Mouse (Mus musculus) thymus, postnatal 36 days (tissue): Measurements from ENCODE around the gene Hacl1.

Experiments used
- DNase-seq, 2 experiments: peaks; one replicate each; pipeline ENCODE4 v3.0.0; 2022; ENCODE audit warnings: mixed read lengths in 2 of 2

Gene Hacl1

GRCm38 (mm10) chr14:31640890-31641505, at the start of gene Hacl1, which contains the start of gene Btd:
TSS of gene Hacl1 (minus strand) at chr14:31641286.
TSS of gene Btd (plus strand) at chr14:31641028.
- DNase-seq = peak; percentile 87 to 91

DNA sequence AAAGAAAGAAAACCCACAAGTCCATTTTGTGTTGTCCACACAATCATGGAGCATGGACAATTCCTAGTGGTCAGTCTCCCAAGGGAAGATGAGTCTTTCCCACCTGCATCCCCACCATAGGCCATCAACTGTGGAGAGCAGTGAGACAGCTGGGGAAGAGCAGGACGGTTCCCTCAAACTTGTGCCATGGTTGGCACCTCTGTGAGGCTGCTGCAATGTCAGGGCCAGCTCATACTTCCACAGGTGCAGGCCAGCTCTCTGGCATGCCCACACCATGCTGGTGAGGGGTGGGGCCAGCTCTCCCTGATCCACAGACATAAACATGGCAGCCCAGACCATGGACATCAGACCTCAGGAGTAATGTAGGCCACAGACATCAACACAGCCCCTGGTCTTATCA, 45.1 kb upstream of the Hacl1 start:
- DNase-seq = peak in 1 of 2 experiments; percentile 19

DNA sequence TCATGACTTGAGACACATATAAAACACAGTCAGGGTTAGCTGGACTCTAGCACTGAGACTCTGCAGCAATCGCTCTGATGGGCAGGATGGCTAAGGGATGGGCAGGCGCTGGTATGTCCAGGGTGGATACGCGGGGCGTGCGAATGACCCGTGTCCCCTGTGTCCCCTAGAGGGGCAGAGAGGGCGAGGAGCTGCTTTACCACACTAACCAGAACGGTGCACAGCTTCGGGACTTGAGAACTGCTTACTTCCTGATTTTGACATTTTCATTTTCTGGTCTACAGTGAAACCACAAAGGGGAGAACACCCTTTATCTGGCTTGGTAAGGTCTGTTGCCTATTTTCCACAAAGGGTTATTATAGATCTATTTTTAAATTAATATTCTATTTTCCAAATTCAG, 44.6 kb upstream of the Hacl1 start:
- peak; percentile 44 to 46 for DNase-seq

DNA sequence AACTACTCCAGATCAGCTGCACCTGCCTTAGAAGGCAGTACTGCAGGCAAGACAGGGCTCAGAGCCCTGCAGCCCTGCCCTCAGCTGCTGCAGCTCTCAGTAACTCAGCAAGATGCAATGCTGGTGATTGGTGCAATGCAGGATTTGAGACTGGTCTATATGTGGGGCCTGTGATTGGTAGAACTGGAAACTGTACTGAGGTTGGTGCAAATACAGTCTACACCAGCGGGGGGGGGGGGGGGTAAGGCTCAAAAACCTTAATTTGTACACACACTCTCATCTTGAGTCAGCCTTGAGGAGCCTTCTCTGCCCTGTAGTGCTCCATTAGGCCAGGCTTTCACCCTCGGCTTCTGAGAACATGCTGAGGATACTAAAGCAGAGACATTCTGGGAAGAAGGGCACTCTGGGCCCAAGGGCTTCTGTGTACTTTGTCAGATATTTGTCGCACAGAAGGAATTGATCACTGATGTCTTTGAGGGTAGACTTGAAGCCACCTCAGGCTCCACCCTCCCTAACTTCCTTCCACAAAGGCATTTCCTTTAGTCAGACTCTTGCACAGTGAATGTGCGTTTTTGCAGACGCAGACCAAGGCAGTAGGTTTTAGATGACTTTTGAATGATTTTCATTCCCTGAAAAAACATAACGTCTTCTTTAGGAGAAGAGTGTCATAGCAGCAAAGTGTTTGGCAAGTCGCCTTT, 43.4 kb upstream of the Hacl1 start:
- no peak for DNase-seq

GRCm38 (mm10) chr14:31683610-31684009, 42.5 kb upstream of the Hacl1 start:
- no peak for DNase-seq

- no peak for DNase-seq
These were observed 41.0 kb upstream of the Hacl1 start for GRCm38 (mm10) chr14:31681931-31682555.

DNA sequence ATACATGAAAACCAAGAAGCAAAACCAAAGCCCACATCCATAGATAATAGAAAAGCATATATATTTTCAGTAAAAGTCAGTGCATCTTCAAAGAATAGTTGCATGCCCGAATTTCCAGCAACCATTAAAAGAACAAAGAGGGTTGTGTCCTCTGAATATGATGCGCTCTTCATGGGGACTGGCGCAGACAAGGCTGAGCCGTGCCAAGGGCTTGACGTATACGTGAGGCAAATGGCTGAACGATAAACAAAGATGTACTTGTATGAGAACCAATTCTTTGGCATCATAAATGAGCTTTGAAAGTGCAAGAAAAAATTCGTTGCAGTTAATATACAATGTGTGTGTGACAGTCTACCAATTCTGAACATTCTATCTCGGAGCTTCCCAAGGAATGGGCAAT, 40.2 kb upstream of the Hacl1 start:
- no peak for DNase-seq

DNA sequence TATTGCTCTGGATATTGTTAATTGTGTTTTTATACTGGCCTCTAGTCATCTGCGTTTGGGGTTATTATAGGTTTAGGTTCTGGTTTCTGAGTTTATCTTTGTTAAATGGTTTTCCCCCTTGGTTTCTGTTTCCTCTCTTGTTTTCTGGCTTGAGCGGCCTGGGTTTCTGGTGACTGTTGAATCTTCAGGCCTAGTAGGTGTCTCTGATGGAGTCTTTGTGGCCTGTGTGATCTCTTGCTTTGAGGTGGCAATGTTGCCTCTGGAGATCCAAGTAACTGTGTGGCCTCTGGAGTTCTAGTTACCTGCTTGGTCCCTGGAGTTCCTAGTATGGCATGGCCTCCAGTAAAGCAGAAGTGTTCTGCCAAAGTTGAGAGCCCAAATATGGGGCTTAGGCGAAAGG, 39.6 kb upstream of the Hacl1 start:
- no peak for DNase-seq

DNA sequence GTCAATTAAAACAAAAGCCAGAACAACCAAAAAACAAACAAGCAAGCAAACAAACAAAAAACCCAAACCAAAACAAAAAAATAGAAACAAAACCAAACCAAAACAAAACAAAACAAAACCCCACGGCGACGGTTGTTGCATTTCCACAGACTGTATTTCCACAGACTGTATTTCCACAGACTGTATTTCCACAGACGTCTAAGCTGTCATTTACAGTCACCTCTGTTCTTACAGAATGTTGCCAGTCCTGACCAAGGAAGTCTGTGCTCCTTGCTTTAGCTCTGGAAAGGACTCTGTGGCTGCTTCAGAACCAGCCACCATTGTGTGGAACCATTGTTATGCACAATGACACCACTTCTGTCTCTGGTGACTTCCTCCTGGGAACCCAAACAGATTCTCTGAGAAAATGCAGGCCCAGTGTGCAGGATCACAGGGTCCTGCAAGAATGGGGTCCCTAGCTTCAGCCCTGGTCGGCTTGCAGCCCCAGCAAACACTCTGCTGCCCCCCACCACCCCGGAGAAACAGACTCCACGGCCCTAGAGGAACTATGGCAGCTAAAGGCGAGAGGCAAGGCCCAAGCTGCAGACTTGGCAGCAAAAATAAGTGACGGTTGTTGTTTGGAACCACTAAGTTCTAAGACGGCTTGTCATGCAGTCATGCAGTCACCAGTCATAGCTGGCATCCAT, 30.7 kb upstream of the Hacl1 start:
- no peak for DNase-seq

DNA sequence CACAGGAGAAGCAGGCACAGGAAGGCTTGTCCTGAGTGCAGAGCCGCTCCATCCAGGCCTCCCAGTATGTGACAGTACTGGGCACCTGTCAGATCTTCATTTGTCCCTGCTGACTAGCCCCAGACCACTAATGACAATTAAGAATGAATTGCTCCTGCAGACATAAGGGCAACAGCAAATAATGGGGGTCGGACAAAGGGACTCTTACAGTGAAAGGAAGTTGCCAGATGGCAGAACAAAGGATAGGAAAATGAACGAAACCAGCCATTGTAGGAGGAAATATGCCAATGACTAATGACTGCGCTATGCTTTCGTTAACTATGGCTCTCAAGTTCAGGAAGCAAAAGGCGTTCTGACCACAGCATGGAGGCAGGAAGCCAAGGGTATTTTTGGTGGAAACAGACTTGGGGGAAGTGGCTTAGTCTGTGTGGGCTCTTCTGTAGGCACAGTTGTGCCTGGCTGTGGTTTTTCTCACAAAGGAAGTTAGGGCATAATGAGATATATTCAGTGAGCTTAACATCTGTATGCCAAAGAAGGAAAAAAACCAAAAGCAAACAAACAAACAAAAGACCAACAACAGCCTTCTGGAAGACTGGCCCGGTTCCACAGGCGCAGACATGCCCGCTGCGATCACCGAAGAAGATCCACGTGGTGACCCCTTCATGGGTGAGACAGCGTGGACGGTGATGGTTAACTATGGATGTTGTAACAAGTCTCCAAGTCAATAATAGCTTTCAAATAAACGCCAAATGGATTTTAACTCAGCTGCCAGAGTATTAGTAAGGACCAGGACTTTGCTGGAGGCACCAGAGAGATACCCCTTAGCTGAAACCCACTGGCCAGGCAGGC, 28.8 kb upstream of the Hacl1 start:
- peak; percentile 42 to 63 for DNase-seq

GRCm38 (mm10) chr14:31669161-31669611, 28.1 kb upstream of the Hacl1 start:
- DNase-seq = peak; percentile 49 to 50

DNA sequence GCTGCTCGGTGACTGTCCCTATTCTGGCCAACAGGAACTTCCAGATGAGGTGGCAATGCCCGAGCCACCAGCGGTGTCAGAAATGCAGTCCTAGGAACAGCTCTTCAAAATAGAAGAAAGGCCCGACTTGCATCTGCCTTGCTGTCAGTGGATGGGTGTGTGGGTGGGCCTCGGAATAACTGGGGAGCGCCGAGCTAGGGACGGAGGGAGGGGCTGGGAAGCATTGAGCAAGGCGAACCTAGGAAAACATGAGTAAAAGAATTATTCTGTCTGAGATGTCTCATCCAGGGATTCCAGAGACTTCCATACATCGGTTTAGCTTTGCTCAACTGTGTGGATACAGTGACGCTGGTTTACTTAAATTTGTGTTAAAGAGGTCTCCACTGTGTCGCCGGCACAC, 27.2 kb upstream of the Hacl1 start:
- DNase-seq = no peak

DNA sequence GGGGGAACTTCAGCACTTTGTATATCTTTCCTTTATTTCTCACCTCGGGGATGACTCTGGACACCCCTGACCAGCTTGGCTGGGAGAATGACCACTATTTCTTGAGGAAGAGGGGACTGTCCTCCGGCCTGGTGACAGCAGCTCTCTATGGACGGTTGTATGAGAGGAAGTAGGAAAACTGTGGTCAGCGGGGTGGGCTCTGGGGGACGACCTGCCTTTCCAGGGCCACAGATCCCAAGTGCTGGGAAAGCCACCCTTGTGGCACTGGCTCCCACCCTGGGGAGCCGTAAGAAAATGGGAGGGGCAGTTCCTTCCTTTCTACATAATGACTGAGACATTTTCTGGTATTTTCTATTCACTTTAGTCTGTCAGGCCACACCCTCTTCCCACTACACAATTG, 26.7 kb upstream of the Hacl1 start:
- DNase-seq = no peak

GRCm38 (mm10) chr14:31666931-31667705, 26.0 kb upstream of the Hacl1 start:
- no peak for DNase-seq

DNA sequence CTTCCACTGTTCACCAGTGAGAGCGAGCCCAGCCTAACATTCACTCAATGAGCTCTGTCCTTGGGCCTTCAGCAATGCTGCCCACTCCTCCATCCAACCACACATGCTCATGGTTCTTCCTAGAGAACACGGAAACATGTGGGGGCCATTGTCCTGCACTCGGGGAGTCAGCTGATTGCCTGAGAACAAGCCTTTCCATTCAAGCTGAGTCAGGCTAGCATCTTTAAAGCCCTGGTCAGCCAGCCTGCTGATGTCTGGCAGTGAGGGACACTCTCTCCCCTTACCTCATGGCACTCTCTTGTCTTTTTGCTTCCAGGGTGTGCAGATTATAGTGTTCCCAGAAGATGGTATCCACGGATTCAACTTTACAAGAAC, 24.5 kb upstream of the Hacl1 start:
- DNase-seq = no peak

GRCm38 (mm10) chr14:31664903-31665565, 23.9 kb upstream of the Hacl1 start:
- DNase-seq = peak in 1 of 2 experiments; percentile 52

DNA sequence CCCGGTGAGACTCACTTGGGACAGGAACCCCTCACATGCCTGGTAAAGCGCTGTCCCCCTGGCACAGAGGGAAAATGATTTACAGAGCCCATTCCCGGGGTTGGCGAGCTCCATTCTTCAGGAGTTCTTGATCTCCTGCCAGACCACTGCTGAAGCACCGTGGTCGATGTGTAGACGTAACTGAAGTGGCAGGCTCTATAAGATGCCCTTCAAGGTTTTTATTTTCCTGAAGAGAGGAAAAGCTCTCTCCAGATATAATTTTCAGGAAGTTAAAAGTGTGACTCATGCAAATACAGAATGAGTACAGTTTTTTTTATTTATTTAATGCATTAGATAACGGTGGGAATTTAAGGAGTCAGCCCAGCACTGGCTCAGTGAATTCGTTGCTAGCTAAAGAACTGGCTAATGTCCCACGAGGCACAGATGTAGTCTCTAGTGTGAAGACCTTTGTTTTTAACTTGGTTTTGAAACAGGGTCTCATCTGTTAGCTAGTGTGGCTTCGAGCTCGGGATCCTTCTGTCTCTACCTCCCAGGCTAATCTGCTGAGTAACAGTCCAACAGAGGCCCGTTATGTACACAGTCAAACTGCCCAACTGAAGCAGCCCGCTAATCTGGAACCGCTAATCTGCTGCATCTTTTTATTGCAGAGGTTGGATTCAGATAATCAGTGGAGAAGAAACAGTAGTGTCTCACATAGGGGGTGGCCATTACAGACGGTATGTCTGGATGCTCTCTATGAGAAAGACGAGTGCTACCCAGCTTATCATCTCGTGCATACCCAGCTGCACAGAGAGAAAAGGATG, 23.2 kb upstream of the Hacl1 start:
- no peak for DNase-seq

GRCm38 (mm10) chr14:31663376-31664099, 22.5 kb upstream of the Hacl1 start:
- DNase-seq = no peak

DNA sequence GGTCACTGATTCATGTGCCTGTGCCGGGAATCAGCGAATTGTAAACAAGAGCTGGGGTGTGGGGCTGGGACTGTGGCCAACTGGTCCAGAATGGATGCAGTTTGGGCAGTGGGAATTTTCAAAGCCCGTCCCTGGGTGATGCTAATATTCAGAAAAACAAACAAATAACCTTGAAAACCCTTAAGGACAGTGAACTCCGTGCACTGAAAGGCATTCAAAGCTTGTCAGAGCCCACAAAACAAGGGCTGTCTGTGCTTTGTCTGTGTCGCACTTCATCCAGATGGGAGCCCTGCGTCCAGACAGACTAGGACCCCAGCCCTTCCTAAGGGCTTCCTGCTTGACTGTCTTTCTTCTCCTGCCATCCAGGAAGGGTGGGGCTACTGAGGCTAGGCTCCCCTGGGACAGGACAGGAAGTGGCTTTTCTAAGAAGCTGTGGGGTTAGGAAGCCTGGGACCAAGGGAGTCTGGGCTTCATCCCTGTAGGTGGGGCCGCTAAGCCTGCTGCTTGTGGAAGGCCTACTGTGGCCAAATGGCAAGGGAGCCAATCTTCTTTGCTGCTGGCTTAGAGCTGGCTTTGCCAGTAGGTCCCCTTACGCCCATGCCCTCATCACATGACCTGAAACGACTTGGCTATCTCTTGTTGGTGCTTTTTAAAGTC, 21.6 kb upstream of the Hacl1 start:
- DNase-seq = peak in 1 of 2 experiments; percentile 46
